Mouse (Mus musculus) forebrain, embryonic 15.5 days (tissue): ENCODE measurements at regions not wholly inside any gene's neighbourhood (a gene's known extent, or its start where the extent isn't known, plus 50 kb on each side); places are given as distances from the start of the nearest gene placed in this dataset.

ENCODE experiments used
- ATAC-seq: fragments of 200-750 bp; cut with Nextera tagmentation; replicated peaks from 2 replicates; pipeline ENCODE4 v1.8.0; 2017; ENCODE audit warnings: mild to moderate bottlenecking, moderate TSS enrichment, moderate library complexity
- H3K27ac ChIP-seq: fragments of 300-500 bp; sonication (generic); replicated peaks from 2 replicates; pipeline ENCODE4 v1.5.1; 2015; ENCODE audit warnings: mild to moderate bottlenecking, inconsistent platforms
- H3K27me3 ChIP-seq: fragments of 300-500 bp; sonication (generic); 2 replicates; pipeline ENCODE4 v1.6.1; 2015; ENCODE audit warnings: inconsistent platforms
- H3K36me3 ChIP-seq: fragments of 300-500 bp; sonication (generic); 2 replicates; pipeline ENCODE4 v1.6.1; 2015; ENCODE audit warnings: mild to moderate bottlenecking, inconsistent platforms
- H3K4me1 ChIP-seq: fragments of 300-500 bp; sonication (generic); 2 replicates; pipeline ENCODE4 v1.6.1; 2015; ENCODE audit warnings: inconsistent platforms
- H3K4me2 ChIP-seq: fragments of 300-500 bp; sonication (generic); replicated peaks from 2 replicates; pipeline ENCODE4 v1.6.1; 2015; ENCODE audit warnings: mild to moderate bottlenecking, inconsistent platforms
- H3K4me3 ChIP-seq: fragments of 300-500 bp; sonication (generic); 2 replicates; pipeline ENCODE4 v1.5.1; 2015; ENCODE audit warnings: mild to moderate bottlenecking, inconsistent platforms
- H3K9ac ChIP-seq: fragments of 300-500 bp; sonication (generic); replicated peaks from 2 replicates; pipeline ENCODE4 v1.6.1; 2015; ENCODE audit warnings: mild to moderate bottlenecking, inconsistent platforms
- H3K9me3 ChIP-seq: fragments of 300-500 bp; sonication (generic); 2 replicates; pipeline ENCODE4 v1.6.1; 2016; ENCODE audit warnings: inconsistent platforms
- WGBS: fragments of 180-500 bp; shearing (Covaris S2); methylation state at CpG from one replicate; pipeline ENCODE4 v1.1.7; 2015; ENCODE audit warnings: mixed read lengths; 5-methylcytosine and 5-hydroxymethylcytosine counted together

- Histone ChIP-seq H3K27ac (no peak overlapping the region), H3K9ac (no peak overlapping the region), H3K4me2 (no peak overlapping the region), H3K4me3 (no peak overlapping the region), H3K9me3 (no peaks in the 10 kb centered on the region), H3K4me1 (no peaks in the 10 kb centered on the region), H3K27me3 (no peaks in the 10 kb centered on the region), H3K36me3 (no peaks in the 10 kb centered on the region)
- no peak for ATAC-seq
Measured at GRCm38 (mm10) chr5:46578540-46579173, 721.2 kb upstream of the Lcorl start.

- no peak for ATAC-seq
- WGBS, result 53% methylated on average over 1 of the region's 1 CpGs
- Histone ChIP-seq H3K9ac (no peak overlapping the region), H3K36me3 (no peaks in the 10 kb centered on the region), H3K4me1 (0 out of 2 replicates have a peak, but pooled peaks cover 3% of the 10 kb centered on the region), H3K27me3 (no peaks in the 10 kb centered on the region), H3K27ac (no peak overlapping the region), H3K4me3 (no peak overlapping the region), H3K9me3 (no peaks in the 10 kb centered on the region), H3K4me2 (no peak overlapping the region)
Measured at GRCm38 (mm10) chr5:46573869-46574268, 716.5 kb upstream of the Lcorl start.

- Histone ChIP-seq H3K9me3 (no peaks in the 10 kb centered on the region), H3K9ac (no peak overlapping the region), H3K4me2 (no peak overlapping the region), H3K27me3 (no peaks in the 10 kb centered on the region), H3K36me3 (no peaks in the 10 kb centered on the region), H3K4me1 (0 out of 2 replicates have a peak, but pooled peaks cover 3% of the 10 kb centered on the region), H3K4me3 (no peak overlapping the region), H3K27ac (no peak overlapping the region)
- no peak for ATAC-seq
- WGBS, result 85% methylated on average over 7 of the region's 7 CpGs
Measured at GRCm38 (mm10) chr5:46573280-46573670, 715.9 kb upstream of the Lcorl start.

- no peaks in the 10 kb centered on the region for H3K36me3 ChIP-seq
- H3K9ac ChIP-seq, result no peak overlapping the region
- no peaks in the 10 kb centered on the region for H3K9me3 ChIP-seq
- no peak overlapping the region for H3K27ac ChIP-seq
- peak; percentile 87 for ATAC-seq
- H3K27me3 ChIP-seq, result no peaks in the 10 kb centered on the region
- 76% methylated on average over 3 of the region's 3 CpGs for WGBS
- no peaks in the 10 kb centered on the region for H3K4me1 ChIP-seq
- no peak overlapping the region for H3K4me2 ChIP-seq
- no peak overlapping the region for H3K4me3 ChIP-seq
Measured at GRCm38 (mm10) chr5:46556691-46557265, 699.4 kb upstream of the Lcorl start.

- Histone ChIP-seq H3K4me1 (no peaks in the 10 kb centered on the region), H3K9ac (no peak overlapping the region), H3K4me2 (no peak overlapping the region), H3K27me3 (no peaks in the 10 kb centered on the region), H3K4me3 (no peak overlapping the region), H3K36me3 (no peaks in the 10 kb centered on the region), H3K27ac (no peak overlapping the region), H3K9me3 (no peaks in the 10 kb centered on the region)
- no peak for ATAC-seq
- whole genome bisulfite sequencing, result 16% methylated on average over 9 of the region's 9 CpGs
Measured at GRCm38 (mm10) chr5:46541333-46542324, 684.2 kb upstream of the Lcorl start.
